Mouse (Mus musculus): ENCODE results near the gene Mdm4.

- TF ChIP-seq POLR2A (IDR thresholded peaks at IDR 0.05; ENCODE audit: borderline replicate concordance, insufficient read depth, low read length) = no peak
- TF ChIP-seq CTCF (IDR thresholded peaks at IDR 0.05; ENCODE audit: borderline replicate concordance, insufficient read depth, low read depth, low read length) = 0 out of 2 replicates have a peak, but pooled peaks have one; percentile 6
Observed at GRCm38 (mm10) chr1:133051829-133052228, 21.5 kb upstream of the Mdm4 start.
